Mouse (Mus musculus) heart, postnatal 4 days (tissue): ENCODE measurements around the gene Rfx3. TPM values are rescaled to one million over a fixed set of nuclear protein-coding genes. Genes with fewer than 3 reads are reported as not detected.
A peak's percentile ranks its signal among the peaks of the same experiment; 100 is the strongest.

Experiments used
- DNase-seq: peaks from one replicate; pipeline ENCODE4 v3.0.0; 2021
- total RNA-seq, 2 experiments: library from RNA; stranded (reverse); gene quantifications; 2 replicates each; pipeline ENCODE4 v1.2.3; 2021

Rfx3 gene
- 1 to 10 TPM; 4.4 to 7.1 TPM for total RNA-seq

DNA sequence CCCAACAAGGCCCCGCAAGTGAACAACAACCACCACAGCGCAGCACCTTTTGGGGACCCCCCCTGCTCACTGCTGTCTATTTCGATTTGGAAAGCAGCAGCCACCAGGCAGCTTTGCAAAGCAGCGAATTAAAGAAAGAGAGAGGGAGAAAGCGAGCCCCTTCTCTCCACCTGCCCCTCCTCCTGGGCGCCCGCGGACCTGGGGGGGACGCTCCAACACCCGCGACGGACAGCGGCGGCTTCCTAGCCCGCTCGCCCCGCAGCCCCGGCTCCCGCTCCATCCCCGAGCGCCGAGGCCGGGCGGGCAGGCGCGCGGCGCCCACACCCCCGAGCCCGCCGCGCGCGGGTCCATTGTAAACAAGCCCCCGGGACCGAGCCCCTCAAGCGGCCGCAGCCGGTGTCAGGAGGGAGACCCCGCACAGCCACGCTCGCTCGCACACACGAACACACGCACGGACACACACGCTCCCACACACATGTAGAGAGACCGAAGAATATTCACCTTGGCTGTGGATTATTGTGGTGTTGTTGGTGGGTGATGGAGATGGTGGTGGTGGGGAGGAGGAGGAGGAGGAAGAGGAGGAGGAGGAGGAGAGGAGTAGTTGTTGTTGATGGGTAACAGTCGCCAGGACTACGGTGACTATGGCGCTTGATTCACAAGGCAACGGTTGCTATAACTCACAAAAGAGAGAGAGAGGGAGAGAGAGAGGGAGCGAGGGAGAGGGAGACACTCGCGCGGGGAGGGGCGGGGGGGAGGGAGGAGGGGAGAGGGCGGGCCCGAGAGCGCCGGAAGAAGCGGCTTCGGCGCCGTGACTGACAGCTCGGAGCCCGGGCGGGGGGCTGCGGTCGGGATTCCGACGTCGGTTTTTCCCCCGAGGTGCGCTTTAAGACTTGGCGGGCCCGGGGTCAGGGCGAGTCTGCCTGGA, at the start of gene Rfx3:
Gene Rfx3, minus strand, starts transcription at position 696 of the 925 bp plus-strand sequence.
- peak; percentile 52 for DNase-seq

DNA sequence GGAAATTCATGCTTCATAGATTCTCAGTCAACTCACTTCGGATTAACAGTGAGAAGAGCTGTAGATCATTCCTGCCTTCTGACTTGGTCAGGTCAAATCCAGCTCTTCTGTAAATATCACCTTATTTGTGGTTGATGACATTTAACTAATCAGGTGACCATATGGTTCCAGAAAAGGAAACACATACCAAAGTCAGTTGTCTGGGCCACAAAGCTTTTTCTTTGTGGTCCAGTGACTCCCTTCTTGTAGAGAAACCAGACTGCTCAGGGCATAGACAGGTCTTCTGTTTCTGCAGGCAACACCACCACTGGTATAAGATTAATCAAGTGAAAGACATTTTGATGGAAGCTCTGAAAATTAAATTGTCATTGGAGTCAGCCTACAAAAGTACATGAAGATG, 41.1 kb upstream of the Rfx3 start:
- no peak for DNase-seq

DNA sequence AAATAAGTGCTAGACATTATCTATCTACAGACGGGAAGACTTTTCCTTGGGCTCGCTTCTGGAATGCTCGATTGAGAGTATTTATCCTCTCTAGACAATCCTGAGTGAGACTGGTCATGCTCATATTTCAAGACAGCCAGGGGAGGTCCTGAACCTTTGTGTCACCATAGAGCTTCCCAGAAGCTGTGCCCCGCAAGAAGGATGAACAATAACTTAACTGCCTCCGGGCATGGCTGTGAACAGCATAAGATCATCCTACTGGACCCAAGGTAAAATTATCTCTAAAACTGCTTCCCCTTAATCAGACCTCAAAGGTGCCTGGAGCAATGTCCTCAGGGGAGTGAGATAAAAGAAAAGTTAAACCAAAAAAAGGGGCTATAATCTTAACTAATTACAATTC, 40.6 kb upstream of the Rfx3 start:
- DNase-seq, result no peak

DNA sequence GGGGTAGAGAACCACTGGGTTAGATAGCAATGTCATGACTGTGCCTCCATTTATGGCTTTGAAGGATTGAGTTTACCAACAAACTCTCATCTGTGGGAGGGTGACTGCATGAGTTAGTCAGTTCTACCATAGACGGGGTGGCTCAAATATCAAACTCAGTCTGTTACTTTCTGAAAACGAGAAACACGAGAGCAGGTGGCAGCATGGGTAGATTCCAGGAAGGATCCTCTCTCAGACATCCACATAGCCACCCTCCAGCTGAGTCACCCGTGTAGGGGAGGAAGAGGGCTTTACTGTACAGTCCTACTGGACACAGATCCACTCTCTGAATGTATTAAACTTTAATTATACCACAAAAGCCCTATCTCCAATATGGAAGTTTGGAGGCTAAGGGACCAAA, 38.3 kb upstream of the Rfx3 start:
- no peak for DNase-seq

DNA sequence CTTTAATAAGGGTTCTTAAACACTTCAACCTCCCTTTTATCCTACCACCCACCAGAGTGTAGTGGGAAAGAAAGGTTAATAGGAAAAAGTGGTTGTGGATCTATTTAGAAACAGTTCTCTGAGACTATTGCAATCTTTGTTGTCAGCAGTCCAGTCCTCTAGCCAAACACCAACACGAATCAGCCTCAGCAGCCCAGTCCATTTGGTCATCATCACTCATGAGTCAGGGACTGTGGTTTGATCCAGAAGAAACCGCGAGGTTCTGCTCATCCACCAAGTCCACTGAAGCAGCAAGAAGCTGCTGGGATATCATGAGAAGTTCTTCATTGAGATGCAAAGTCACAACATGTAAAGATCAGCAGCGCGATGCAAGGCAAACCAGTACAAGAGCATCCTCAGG, 35.8 kb upstream of the Rfx3 start:
- no peak for DNase-seq

DNA sequence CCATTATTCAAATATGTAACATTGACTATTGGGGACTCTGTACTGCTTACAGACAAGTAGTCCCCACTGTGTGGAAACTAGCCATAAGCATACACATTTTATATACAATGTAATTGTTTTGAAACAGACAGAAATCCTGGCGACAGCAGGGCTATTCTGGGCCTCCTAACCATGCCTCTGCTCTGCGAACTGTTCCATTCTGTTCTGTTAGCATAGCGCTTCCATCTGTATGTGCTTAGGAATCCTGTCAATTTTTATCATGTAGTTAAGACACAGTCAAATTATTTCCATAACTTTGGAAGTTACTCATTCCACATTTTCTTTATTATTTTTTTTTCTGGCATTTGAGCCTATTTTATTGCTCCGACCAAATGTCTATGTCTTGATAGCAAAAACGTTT, 34.0 kb upstream of the Rfx3 start:
- DNase-seq, result no peak

DNA sequence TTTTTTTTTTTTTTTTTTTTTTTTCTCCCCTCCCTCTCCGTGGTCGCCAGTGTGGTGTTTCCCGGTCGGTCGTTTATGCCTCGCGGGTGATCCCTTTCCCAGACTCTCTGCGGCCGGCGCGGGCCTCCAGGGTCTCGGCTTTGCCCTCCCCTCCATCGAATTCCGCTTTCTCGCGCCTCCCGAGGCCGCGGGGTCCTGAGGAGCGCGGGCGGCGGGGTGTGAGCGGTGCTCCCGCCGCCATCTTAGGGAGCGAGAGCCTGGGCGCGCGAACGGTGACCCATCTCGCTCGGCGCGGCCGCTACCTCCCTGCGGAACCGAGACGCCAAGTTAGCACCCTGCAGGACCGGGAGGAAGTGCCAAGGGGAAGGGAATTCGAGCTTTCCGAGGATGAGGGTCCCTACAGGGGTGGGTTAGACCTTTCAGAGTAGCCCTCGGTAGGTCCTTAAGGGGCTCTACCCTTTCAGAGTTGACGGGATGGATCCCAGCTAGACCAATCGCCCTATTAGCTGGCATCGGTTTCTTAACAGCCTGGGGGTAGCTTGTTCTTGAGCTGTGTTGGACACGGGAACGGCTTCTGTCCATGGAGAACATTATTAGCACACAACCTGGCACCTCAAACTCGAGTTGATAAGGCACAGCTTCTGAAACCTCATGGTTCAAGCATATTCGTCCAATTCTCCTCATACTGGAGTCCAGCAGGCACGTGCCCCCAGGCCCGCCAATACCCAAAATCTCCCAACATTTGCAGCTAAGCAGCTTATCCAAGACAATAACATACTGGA, 943 bp upstream of the Rfx3 start:
- DNase-seq, result peak; percentile 74

DNA sequence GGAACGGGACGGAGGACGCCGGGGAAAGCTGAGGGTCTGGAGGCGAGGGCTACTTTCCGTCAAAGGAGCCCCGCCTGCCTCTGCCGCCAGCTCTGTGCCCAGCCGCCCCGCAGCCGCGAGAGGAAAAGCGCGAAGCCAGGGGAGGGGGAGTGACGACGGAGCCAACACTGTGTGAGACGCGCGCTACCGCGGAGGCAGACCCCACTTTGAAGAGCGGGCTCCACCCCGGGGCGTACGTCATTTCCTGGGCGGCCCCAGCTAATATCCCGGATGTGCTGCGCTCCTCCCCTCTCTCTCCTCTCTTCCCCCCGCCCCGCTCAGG, 391 bp upstream of the Rfx3 start:
- DNase-seq, result peak; percentile 96

DNA sequence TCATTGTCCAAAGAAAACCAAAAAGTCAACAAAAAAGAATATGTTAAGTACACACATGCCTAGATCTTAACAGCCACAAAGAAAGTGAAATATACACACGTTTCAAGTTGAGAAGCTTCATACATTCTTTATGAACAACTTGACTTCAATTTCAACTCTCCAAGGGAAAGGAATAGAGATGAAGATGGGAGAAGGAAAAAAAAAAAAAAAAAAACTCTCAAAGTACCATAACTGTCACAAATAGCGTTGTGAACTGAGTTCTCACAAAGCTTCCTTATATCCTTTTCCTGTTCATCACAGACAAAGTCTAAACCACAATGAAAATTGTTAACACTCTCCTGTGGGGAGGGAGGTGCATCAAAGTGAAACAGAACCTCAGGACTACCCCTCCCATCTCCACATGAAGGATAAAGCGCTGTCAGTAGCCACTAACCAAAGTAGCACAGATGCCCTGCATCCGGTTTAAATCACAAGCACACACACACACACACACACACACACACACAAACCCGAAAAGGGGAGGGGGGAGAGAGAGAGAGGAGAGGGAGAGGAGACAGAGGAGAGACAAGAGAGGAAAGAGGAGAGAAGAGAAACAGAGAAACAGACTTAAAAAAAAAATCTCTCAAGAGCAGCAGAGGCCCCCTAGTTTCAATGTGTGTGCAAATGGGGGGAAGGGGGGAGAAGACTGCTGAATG, 1.2 kb downstream of the Rfx3 start:
- peak; percentile 28 for DNase-seq

DNA sequence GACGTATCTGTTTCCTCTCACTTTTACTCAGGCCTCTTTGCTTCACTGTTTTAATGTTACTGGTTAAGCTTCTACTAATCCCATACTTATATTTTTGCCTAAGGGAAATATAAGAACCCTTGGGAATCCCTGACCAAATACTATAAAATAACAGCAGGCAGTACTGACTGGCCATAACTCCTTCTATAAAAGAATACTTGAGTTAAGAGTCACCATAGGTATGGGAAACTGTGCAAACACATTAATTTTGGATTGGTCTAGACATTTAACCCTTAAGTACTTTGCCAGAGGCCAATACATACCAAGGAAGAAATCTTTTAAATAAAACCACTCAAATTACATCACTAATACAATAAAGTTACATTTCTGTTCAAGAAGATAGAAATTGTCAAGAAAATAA, 6.8 kb downstream of the Rfx3 start:
- no peak for DNase-seq

DNA sequence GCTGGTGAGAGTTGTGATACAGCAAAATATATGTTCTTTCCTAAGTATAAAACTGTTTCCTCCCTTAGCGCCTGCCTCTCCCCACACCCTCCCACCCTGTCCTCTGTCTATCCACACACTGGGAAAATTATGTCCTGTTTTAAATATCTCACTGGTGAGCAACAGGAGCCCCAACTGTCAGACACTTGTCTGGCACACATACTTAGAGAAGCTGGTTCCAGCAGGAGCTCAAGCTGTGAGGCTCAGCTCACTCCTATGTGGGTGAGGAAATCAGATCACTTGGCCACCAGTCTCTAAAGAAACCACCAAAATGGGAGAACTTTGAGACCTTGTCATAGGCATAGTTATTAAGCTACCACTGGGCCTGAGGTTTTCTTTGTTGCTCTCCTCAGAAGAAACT, 7.5 kb downstream of the Rfx3 start:
- DNase-seq, result peak; percentile 14

DNA sequence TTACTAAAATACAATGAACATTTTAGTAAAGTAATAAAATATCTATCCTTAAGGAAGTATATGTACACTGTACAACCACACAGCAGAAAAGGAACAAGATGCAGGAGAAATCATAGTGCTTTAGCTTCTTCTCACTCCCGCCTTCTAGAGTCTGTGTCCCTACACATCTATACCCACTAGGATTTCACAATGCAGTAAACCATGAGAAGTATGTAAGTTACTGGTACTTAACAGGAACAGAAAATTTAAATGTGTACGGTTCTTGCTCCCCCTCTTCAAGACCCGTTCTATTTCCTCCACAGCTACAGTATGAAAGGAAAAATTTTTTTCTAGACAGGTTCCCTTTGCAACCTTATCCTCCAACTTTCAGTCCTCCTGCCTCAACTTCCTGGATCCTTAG, 8.3 kb downstream of the Rfx3 start:
- DNase-seq, result no peak

DNA sequence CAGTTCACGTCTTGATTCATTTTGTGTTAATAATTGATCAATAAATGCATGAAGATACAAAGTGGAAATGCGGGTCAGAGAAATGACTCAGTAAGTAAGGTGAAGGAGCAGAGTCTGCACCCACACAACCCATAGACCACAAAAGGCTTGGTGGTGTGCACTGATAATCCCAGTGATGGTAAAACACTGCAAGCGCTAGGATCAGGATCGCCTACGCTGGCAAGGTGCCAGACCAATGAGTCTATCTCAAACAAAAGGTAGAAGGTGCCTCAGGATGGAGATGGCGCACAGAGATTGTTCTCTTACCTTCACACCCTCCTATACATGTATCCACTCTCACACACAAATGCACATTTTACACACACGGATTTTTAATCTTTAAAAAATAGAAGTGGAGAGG, 18.2 kb downstream of the Rfx3 start:
- no peak for DNase-seq

DNA sequence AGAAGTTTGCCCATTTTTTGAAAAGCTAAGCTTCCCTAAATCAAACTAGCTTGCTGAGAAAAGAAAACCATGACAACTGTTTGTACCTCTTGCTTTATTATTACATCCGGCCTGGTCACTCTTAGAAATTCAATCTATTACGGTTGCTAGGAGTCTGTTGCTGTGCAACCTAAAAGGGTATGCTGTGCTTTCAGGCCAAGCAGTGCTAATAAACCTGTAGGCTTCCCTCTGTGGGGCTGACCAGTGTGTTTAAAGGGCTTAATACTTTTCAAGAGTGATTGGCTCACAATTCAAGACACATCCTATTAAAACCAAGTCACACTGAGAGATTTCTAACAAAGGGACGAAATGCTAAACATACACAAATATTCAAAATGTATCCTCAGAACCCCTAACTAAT, 22.2 kb downstream of the Rfx3 start:
- no peak for DNase-seq

DNA sequence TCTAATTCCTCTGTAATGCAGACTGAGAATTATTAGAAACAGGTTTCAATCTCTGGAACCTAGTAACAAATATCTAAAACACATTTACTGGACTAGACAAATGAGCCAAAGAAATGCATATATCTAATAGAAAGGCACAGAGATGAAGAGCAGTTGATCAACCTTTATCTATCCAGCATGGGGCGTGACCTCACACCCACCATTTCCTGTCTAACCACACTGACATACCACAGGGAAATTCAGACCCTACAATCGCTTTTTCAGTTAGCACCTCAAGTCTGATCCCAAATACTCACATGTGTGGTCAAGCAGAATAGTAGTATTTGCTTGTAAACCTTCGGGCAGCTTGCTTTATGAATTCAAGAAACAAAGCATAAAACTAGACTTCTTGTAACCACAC, 43.4 kb downstream of the Rfx3 start:
- no peak for DNase-seq

DNA sequence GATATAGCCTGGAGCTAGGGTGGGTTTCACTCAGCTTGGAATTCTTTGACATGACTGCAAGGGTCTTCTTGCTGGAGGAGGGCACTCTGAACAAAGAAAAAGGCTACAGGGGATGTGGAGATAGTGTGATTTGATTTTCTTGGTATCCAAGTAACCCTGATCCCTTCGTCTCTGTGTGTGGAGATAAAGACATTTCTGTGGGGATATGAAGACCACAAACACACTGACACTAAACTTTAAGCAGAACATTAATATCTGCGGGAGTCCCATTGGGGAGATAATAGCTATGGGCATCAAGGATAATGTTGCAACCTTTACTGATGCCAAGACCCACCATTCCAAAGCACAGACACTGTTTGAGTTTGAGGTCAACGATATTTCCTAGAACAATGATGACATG, 49.7 kb downstream of the Rfx3 start:
- DNase-seq, result no peak

DNA sequence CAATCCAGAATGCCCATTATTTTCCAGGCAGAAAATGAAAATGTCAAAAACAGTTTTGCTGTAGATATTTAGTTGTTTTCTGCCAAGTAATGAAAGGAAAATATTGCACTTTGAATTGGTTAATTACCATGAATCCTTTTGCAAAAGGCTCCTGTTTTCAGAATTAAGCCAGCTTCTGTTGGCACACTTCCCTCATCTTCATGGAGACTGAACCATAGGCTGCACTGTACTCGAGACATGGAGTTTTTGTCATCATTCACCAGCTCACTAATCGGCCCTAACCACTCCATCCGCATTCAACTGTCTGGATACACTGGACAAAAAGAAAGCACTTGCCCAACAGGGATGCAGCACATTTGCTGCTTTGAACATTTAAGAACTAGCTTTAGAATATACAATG, 75.5 kb downstream of the Rfx3 start:
- DNase-seq, result no peak

DNA sequence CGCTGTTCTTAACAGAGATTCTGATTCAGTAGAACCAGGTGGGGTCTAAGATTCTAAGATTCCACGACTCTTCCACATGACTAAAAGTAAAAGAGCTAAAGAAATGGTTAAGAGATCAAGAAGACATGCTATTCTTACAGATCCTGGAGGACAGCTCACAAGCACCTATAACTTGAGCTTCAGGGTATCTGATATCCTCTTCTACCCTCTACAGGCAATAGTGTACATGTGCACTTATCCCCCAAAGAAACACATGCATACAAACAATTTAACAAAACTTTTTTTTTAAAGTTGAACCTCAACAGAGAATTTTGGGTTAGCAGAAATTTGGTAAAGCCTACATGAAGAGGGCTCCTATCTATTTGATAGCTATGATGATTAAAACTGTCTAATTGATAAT, 79.8 kb downstream of the Rfx3 start:
- DNase-seq, result no peak

DNA sequence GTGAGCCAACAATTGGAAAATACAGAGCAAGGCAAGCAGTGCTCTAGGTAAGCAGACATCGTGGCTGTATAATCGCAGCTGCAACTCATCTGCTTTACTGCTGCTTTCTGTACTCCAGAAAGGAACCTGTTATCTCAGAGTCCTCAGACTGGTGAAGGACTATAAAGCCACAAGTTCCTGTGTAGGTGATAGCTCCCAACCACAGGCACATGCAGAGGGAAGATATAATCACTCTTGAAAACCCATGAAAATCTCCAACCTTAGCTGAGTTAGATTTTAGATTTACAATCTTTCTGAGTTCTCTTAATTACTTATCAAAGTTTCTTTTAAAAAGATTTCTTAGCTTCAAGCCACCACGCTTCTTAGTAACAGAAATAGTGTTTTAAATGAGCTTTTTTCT, 84.6 kb downstream of the Rfx3 start:
- no peak for DNase-seq

DNA sequence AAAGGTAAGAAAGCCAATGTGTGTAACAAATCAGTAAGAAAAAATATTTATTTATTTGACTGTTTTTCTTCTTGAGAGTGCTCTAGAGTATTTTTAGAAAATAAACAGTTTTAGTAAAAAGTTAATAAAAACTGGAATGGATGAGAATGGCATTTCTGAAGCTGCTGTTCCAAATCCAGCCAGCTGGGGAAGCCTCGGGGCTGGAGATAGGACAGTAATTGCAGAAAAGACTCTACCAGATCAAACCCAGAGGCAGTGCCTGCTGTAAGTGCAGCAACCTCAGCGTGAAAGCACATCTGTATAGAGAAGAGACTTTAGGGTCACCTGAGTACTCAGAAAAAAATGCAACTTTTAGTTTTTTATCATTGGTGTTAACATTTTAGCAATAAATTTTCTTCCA, 91.9 kb downstream of the Rfx3 start:
- no peak for DNase-seq

DNA sequence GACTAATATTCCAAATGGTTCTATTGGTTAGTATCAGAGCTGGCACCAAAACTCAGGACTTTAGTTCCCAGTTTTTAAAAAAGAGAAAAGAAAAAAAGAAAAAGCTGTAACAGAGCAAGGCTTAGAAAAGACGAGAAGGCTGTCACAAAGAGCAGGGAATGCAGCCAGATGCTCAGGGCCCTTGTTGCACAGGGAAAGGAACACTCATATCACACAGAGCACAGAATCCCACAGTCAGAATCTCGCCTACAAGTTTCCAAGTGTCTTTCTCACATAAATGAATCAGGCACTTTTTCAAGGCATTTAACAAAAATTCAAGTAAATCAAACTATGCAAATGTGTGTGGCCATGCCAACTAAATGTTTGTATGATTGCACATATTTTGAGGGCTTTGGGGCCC, 94.5 kb downstream of the Rfx3 start:
- no peak for DNase-seq

DNA sequence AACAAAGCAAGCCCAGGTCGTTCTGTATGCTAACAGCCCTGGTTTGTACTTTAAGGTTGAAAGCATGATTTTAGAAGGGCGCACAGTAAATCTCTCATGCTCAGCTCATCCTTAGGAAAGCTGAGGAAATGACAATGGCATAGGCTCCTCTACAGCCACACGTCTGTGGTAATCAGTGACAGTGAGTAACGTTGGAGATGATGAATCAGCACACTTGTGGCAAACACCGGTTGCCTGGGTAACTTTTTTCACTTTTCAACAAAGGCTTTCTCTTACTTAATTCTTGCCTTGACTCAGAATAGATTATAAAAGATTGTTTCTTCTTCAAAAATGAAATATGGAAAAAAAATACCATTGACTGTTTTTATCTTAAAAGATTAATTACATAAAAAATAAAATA, 104.0 kb downstream of the Rfx3 start:
- DNase-seq, result no peak

DNA sequence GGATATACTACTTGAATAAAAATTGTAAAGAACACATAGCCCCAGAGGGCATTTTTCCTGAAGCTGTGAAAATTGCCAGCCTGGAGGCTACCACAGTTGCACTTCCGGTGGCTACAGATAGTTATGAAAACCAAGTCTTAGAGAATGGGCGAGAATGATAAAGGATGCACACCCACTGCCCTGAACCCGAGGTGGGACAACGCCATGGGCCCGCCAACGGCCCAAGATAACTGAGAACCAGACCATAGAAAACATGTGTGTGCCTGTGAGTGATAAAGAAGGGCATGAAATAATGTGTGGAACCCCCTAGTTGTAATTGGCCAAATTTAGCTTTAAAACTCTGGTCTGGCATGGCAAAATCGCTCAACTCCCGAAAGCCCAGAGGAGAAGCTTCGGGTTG, 105.0 kb downstream of the Rfx3 start:
- no peak for DNase-seq

DNA sequence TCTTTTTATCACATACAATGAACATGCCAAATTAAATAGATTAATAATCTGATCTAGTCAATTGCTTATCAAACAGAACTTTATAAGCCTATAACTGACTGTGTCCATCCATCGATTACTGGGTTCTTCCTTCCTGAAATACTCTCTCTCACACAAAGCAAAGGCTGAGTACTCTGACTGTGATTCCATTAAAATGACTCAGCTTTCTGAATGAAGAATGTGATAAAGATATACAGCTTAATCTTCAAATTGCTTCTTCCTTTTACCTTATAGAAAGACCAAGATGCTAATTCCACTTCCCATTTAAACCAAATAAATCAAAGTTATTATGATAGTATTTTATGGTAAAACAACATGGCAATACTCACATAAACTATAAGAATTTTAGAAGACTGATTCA, 105.8 kb downstream of the Rfx3 start:
- DNase-seq, result no peak
